Comparison of ENCODE assay signal across 8 mouse cellular contexts in the genomic region with DNA sequence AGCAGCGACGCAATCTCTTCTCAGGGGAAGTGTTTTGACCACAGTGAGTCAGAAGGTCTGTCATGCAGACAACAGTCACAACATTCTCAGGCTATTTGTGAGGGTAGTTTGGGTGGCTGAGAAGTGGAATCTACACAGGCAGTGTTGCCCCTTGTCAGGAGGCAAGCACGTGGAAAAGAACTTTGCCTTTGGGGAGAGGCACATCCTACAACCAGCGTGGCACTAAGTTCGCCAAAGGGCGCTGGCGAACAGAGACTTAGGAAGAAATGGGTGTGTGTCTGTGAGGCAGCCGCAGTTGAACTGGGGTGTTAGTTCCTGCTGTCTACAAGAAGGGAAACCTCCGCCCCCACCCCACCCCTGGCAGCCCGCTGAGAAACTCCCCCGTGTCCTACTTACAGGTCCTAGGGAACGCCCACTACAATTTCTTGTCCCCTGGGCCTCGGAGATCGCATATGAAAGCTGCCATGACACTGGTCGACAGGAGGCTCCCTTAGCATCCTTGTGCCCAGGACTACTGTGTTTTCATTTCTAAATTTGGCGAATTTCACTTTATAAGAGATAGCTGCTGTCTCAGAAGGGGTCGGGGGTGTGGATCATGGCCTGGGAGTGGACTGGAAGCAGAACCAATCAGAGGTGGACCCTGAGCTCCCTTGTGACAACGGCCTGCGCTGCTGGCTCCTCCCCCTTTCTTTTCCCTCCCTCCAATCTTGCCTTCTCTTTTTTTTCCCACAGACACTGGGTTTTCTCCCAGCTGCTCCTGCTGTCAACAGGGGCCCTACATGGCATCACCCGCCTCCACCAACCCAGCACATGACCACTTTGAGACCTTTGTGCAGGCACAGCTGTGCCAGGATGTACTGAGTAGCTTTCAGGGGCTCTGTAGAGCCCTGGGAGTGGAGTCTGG. TPM values are rescaled to one million over a fixed set of nuclear protein-coding genes. Genes with fewer than 3 reads are reported as not detected.
DNase-seq lines count a peak whose midpoint lies in the region; ATAC-seq and TF ChIP-seq lines count a peak whose summit lies in the region.

No protein-coding gene starts in this region.

- 3% methylated on average over 20 of the region's 20 CpGs for WGBS in embryonic facial prominence, embryonic 10.5 days
- 22% methylated on average over 20 of the region's 20 CpGs for WGBS in kidney, adult 2 months
- 3% methylated on average over 20 of the region's 20 CpGs for WGBS in limb, embryonic 14.5 days
- WGBS in midbrain, embryonic 15.5 days: under 1% methylated on average over 20 of the region's 20 CpGs
- WGBS in stomach, embryonic 14.5 days: 5% methylated on average over 20 of the region's 20 CpGs

- H3K27me3 ChIP-seq in embryonic facial prominence, embryonic 10.5 days (replicated peaks; ENCODE audit: low read depth, poor library complexity, severe bottlenecking): no peaks in the 10 kb centered on the region
- no peaks in the 10 kb centered on the region for H3K27me3 ChIP-seq in kidney, adult 2 months (replicated peaks; ENCODE audit: control insufficient read depth, insufficient read depth, low read length)
- no peaks in the 10 kb centered on the region for H3K27me3 ChIP-seq in limb, embryonic 14.5 days (ENCODE audit: control insufficient read depth, insufficient read depth, low read length)
- no peaks in the 10 kb centered on the region for H3K27me3 ChIP-seq in midbrain, embryonic 15.5 days (replicated peaks)
- H3K27me3 ChIP-seq in stomach, embryonic 14.5 days (ENCODE audit: control insufficient read depth, insufficient read depth, low read length): no peaks in the 10 kb centered on the region

- peaks cover 47% of the 10 kb centered on the region for H3K4me1 ChIP-seq in embryonic facial prominence, embryonic 10.5 days
- H3K4me1 ChIP-seq in kidney, adult 2 months (ENCODE audit: control insufficient read depth, insufficient read depth, low read length): no peaks in the 10 kb centered on the region
- H3K4me1 ChIP-seq in limb, embryonic 14.5 days (ENCODE audit: control insufficient read depth, insufficient read depth, low read length): peaks cover 19% of the 10 kb centered on the region
- peaks cover 26% of the 10 kb centered on the region for H3K4me1 ChIP-seq in midbrain, embryonic 15.5 days
- peaks cover 19% of the 10 kb centered on the region for H3K4me1 ChIP-seq in stomach, embryonic 14.5 days (ENCODE audit: control insufficient read depth, insufficient read depth, low read length)

- no peaks in the 10 kb centered on the region for H3K9me3 ChIP-seq in embryonic facial prominence, embryonic 10.5 days
- H3K9me3 ChIP-seq in limb, embryonic 14.5 days (ENCODE audit: control insufficient read depth, low read length): no peaks in the 10 kb centered on the region
- H3K9me3 ChIP-seq in midbrain, embryonic 15.5 days: no peaks in the 10 kb centered on the region
- H3K9me3 ChIP-seq in stomach, embryonic 14.5 days (ENCODE audit: control insufficient read depth, low read depth, low read length): no peaks in the 10 kb centered on the region

- H3K4me2 ChIP-seq in limb, embryonic 14.5 days (replicated peaks; ENCODE audit: low read depth, low read length, severe bottlenecking): peak overlapping the region; percentile 67
- peak overlapping the region; percentile 82 for H3K4me2 ChIP-seq in midbrain, embryonic 15.5 days
- peak overlapping the region; percentile 89 for H3K4me2 ChIP-seq in stomach, embryonic 14.5 days (replicated peaks; ENCODE audit: low read depth, low read length)

- DNase-seq in cerebellum, postnatal 10 days: peak; percentile 50 to 57
- no peak for DNase-seq in cerebellum, postnatal 36 days
- DNase-seq in embryonic facial prominence, embryonic 10.5 days (ENCODE audit: low spot score): peak; percentile 78
- DNase-seq in heart, adult 8-10 months (ENCODE audit: low spot score): peak; percentile 82
- peak; percentile 78 for DNase-seq in kidney, adult 2 months
- peak; percentile 72 for DNase-seq in limb, embryonic 14.5 days (ENCODE audit: low spot score)

- peak; percentile 76 for ATAC-seq in limb, embryonic 14.5 days (ENCODE audit: low FRiP score, low read depth)
- peak; percentile 76 for ATAC-seq in midbrain, embryonic 15.5 days (replicated peaks)
- ATAC-seq in stomach, embryonic 14.5 days (ENCODE audit: insufficient number of reproducible peaks, insufficient read depth, low FRiP score, low read depth): peak; percentile 69

- no peak for TF ChIP-seq POLR2A in kidney, adult 2 months (IDR thresholded peaks at IDR 0.05; ENCODE audit: low read depth, low read length)
- TF ChIP-seq POLR2A in limb, embryonic 14.5 days (IDR thresholded peaks at IDR 0.05; ENCODE audit: borderline replicate concordance, extremely low read depth, insufficient read depth, insufficient read length): no peak

- peak overlapping the region; percentile 76 for H3K9ac ChIP-seq in limb, embryonic 14.5 days (ENCODE audit: low read depth, low read length, severe bottlenecking)
- peak overlapping the region; percentile 48 for H3K9ac ChIP-seq in midbrain, embryonic 15.5 days
- H3K9ac ChIP-seq in stomach, embryonic 14.5 days (replicated peaks; ENCODE audit: low read depth, low read length): peak overlapping the region; percentile 50

- H3K36me3 ChIP-seq in embryonic facial prominence, embryonic 10.5 days (replicated peaks): peaks cover 45% of the 10 kb centered on the region
- H3K36me3 ChIP-seq in kidney, adult 2 months (ENCODE audit: control insufficient read depth, insufficient read depth, low read length): no peaks in the 10 kb centered on the region
- peaks cover 38% of the 10 kb centered on the region for H3K36me3 ChIP-seq in limb, embryonic 14.5 days (ENCODE audit: control insufficient read depth, insufficient read depth, low read length)
- no peaks in the 10 kb centered on the region for H3K36me3 ChIP-seq in midbrain, embryonic 15.5 days (replicated peaks)
- peaks cover 7% of the 10 kb centered on the region; the same call in 1 of the 2 replicates for H3K36me3 ChIP-seq in stomach, embryonic 14.5 days (ENCODE audit: control insufficient read depth, insufficient read depth, low read length)

- peak overlapping the region; percentile 93 for H3K27ac ChIP-seq in embryonic facial prominence, embryonic 10.5 days (replicated peaks)
- no peak overlapping the region for H3K27ac ChIP-seq in kidney, adult 2 months (ENCODE audit: insufficient read depth, low read depth, low read length)
- H3K27ac ChIP-seq in limb, embryonic 14.5 days (replicated peaks; ENCODE audit: low read depth, low read length): peak overlapping the region; percentile 84
- H3K27ac ChIP-seq in midbrain, embryonic 15.5 days: peak overlapping the region; percentile 71
- H3K27ac ChIP-seq in stomach, embryonic 14.5 days (ENCODE audit: low read length): peak overlapping the region; percentile 83

- no peak for TF ChIP-seq CTCF in kidney, adult 2 months (conservative IDR thresholded peaks at IDR 0.05; ENCODE audit: insufficient read depth, insufficient read length, low read depth, low read length)

- H3K4me3 ChIP-seq in embryonic facial prominence, embryonic 10.5 days: peak overlapping the region; percentile 74
- peak overlapping the region; percentile 67 for H3K4me3 ChIP-seq in kidney, adult 2 months (ENCODE audit: insufficient read depth, low read depth, low read length)
- H3K4me3 ChIP-seq in limb, embryonic 14.5 days (replicated peaks; ENCODE audit: low read length): peak overlapping the region; percentile 64
- peak overlapping the region; percentile 52 for H3K4me3 ChIP-seq in midbrain, embryonic 15.5 days
- peak overlapping the region; percentile 61 for H3K4me3 ChIP-seq in stomach, embryonic 14.5 days (ENCODE audit: low read depth, low read length)

RNA-seq across cellular contexts. Expression of a gene that starts 1.4 kb away (rescaled TPM):
- 44.5 and 48.0 TPM in 2 replicates for polyA plus RNA-seq in embryonic facial prominence, embryonic 10.5 days (2016; fragmentation: Nextera tagmentation; extraction: Ambion mirVana)
- total RNA-seq in heart, adult 8-10 months (2022): 10 to 100 TPM in 2 of 4 experiments, 1 to 10 TPM in 2; 7.5 to 12.7 (median 9.8) TPM
- 9.1 and 10.2 TPM in 2 replicates for polyA plus RNA-seq in kidney, adult 2 months (2012; rRNA removed)
- 53.8 and 66.0 TPM in 2 replicates for polyA plus RNA-seq in limb, embryonic 14.5 days (2012; rRNA removed)
- 39.5 and 40.2 TPM in 2 replicates for polyA plus RNA-seq in limb, embryonic 14.5 days (2014; fragmentation: Nextera tagmentation; extraction: Ambion mirVana)
- polyA plus RNA-seq in midbrain, embryonic 15.5 days (2015; fragmentation: Nextera tagmentation; extraction: Ambion mirVana): 19.6 and 21.5 TPM in 2 replicates
- polyA plus RNA-seq in stomach, embryonic 14.5 days (2014; fragmentation: Nextera tagmentation; extraction: Ambion mirVana): 39.3 and 42.8 TPM in 2 replicates

RNA-seq across cellular contexts. Expression of a gene that starts 12.6 kb away (rescaled TPM):
- polyA plus RNA-seq in embryonic facial prominence, embryonic 10.5 days (2016; fragmentation: Nextera tagmentation; extraction: Ambion mirVana): 61.2 and 65.7 TPM in 2 replicates
- total RNA-seq in heart, adult 8-10 months (2022): 10 to 100 TPM; 30.1 to 40.2 (median 34.8) TPM
- 124 and 129 TPM in 2 replicates for polyA plus RNA-seq in kidney, adult 2 months (2012; rRNA removed)
- polyA plus RNA-seq in limb, embryonic 14.5 days (2012; rRNA removed): 75.2 and 86.8 TPM in 2 replicates
- 46.2 and 49.8 TPM in 2 replicates for polyA plus RNA-seq in limb, embryonic 14.5 days (2014; fragmentation: Nextera tagmentation; extraction: Ambion mirVana)
- polyA plus RNA-seq in midbrain, embryonic 15.5 days (2015; fragmentation: Nextera tagmentation; extraction: Ambion mirVana): 38.8 and 41.6 TPM in 2 replicates
- 55.1 and 59.6 TPM in 2 replicates for polyA plus RNA-seq in stomach, embryonic 14.5 days (2014; fragmentation: Nextera tagmentation; extraction: Ambion mirVana)

RNA-seq across cellular contexts. Expression of a gene that starts 12.7 kb away (rescaled TPM):
- 0.80 and 0.93 TPM in 2 replicates for polyA plus RNA-seq in embryonic facial prominence, embryonic 10.5 days (2016; fragmentation: Nextera tagmentation; extraction: Ambion mirVana)
- total RNA-seq in heart, adult 8-10 months (2022): 1 to 10 TPM in 2 of 4 experiments, under 1 TPM in 2; 0.78 to 1.4 (median 1.1) TPM
- polyA plus RNA-seq in kidney, adult 2 months (2012; rRNA removed): 2.5 and 3.2 TPM in 2 replicates
- polyA plus RNA-seq in limb, embryonic 14.5 days (2012; rRNA removed): 0.29 and 0.58 TPM in 2 replicates
- 0.52 and 1.1 TPM in 2 replicates for polyA plus RNA-seq in limb, embryonic 14.5 days (2014; fragmentation: Nextera tagmentation; extraction: Ambion mirVana)
- 3.2 and 3.3 TPM in 2 replicates for polyA plus RNA-seq in midbrain, embryonic 15.5 days (2015; fragmentation: Nextera tagmentation; extraction: Ambion mirVana)
- polyA plus RNA-seq in stomach, embryonic 14.5 days (2014; fragmentation: Nextera tagmentation; extraction: Ambion mirVana): 1.8 and 2.2 TPM in 2 replicates

RNA-seq across cellular contexts. Expression of a gene that starts 27.3 kb away (rescaled TPM):
- polyA plus RNA-seq in embryonic facial prominence, embryonic 10.5 days (2016; fragmentation: Nextera tagmentation; extraction: Ambion mirVana): 18.1 and 18.5 TPM in 2 replicates
- total RNA-seq in heart, adult 8-10 months (2022): 1 to 10 TPM; 6.5 to 9.3 (median 7.6) TPM
- 14.9 and 17.9 TPM in 2 replicates for polyA plus RNA-seq in kidney, adult 2 months (2012; rRNA removed)
- 21.3 and 22.2 TPM in 2 replicates for polyA plus RNA-seq in limb, embryonic 14.5 days (2012; rRNA removed)
- 19.0 and 22.3 TPM in 2 replicates for polyA plus RNA-seq in limb, embryonic 14.5 days (2014; fragmentation: Nextera tagmentation; extraction: Ambion mirVana)
- 19.8 and 22.3 TPM in 2 replicates for polyA plus RNA-seq in midbrain, embryonic 15.5 days (2015; fragmentation: Nextera tagmentation; extraction: Ambion mirVana)
- polyA plus RNA-seq in stomach, embryonic 14.5 days (2014; fragmentation: Nextera tagmentation; extraction: Ambion mirVana): 16.7 and 19.2 TPM in 2 replicates

RNA-seq across cellular contexts. Expression of a gene that starts 41.7 kb away (rescaled TPM):
- 138 and 143 TPM in 2 replicates for polyA plus RNA-seq in embryonic facial prominence, embryonic 10.5 days (2016; fragmentation: Nextera tagmentation; extraction: Ambion mirVana)
- total RNA-seq in heart, adult 8-10 months (2022): 100 to 1,000 TPM; 143 to 147 (median 145) TPM
- polyA plus RNA-seq in kidney, adult 2 months (2012; rRNA removed): 241 and 291 TPM in 2 replicates
- polyA plus RNA-seq in limb, embryonic 14.5 days (2012; rRNA removed): 160 and 192 TPM in 2 replicates
- polyA plus RNA-seq in limb, embryonic 14.5 days (2014; fragmentation: Nextera tagmentation; extraction: Ambion mirVana): 200 and 209 TPM in 2 replicates
- polyA plus RNA-seq in midbrain, embryonic 15.5 days (2015; fragmentation: Nextera tagmentation; extraction: Ambion mirVana): 43.8 and 48.7 TPM in 2 replicates
- 178 and 202 TPM in 2 replicates for polyA plus RNA-seq in stomach, embryonic 14.5 days (2014; fragmentation: Nextera tagmentation; extraction: Ambion mirVana)

Comparison
In these comparisons a context has a peak if more than half of its experiments do, and no peak if none do; other contexts are left out.
1. DNase-seq: peak in cerebellum, postnatal 10 days (2 of 2), embryonic facial prominence, embryonic 10.5 days (single experiment), heart, adult 8-10 months (single experiment), kidney, adult 2 months (single experiment) and limb, embryonic 14.5 days (single experiment); none in cerebellum, postnatal 36 days (0 of 2).
2. Peak in every context shown above with its lines, with median percentiles within 50 percentile points of each other: H3K4me3 ChIP-seq, ATAC-seq, H3K4me2 ChIP-seq and H3K9ac ChIP-seq.